Mouse (Mus musculus): ENCODE results near the gene Gm6890. TPM values are rescaled to one million over a fixed set of nuclear protein-coding genes. Genes with fewer than 3 reads are reported as not detected.

Gm6890 gene
- polyA plus RNA-seq (2014; fragmentation: Illumina TruSeq; extraction: RNeasy Lipid Tissue Mini Kit (QIAGEN cat#74804); ENCODE audit: low read depth, low replicate concordance): not detected

GRCm38 (mm10) chrX:74740627-74741026 is at the start of gene Gm6890:
Gm6890 (plus strand) TSS chrX:74740927.

Other genes with a start within 250 kb of the Gm6890 start
- gene Olfr1326-ps1, start 166.0 kb upstream of the Gm6890 start, polyA plus RNA-seq (2014; fragmentation: Illumina TruSeq; extraction: RNeasy Lipid Tissue Mini Kit (QIAGEN cat#74804); ENCODE audit: low read depth, low replicate concordance): not detected
- not detected for gene Olfr1325, start 148.2 kb upstream of the Gm6890 start, polyA plus RNA-seq (2014; fragmentation: Illumina TruSeq; extraction: RNeasy Lipid Tissue Mini Kit (QIAGEN cat#74804); ENCODE audit: low read depth, low replicate concordance)
- not detected for gene Gm5640, start 95.3 kb upstream of the Gm6890 start, polyA plus RNA-seq (2014; fragmentation: Illumina TruSeq; extraction: RNeasy Lipid Tissue Mini Kit (QIAGEN cat#74804); ENCODE audit: low read depth, low replicate concordance)
- not detected for gene Gm5936, start 96.3 kb downstream of the Gm6890 start, polyA plus RNA-seq (2014; fragmentation: Illumina TruSeq; extraction: RNeasy Lipid Tissue Mini Kit (QIAGEN cat#74804); ENCODE audit: low read depth, low replicate concordance)